Mouse (Mus musculus) hindbrain, embryonic 10.5 days (tissue): ENCODE measurements at regions not wholly inside any gene's neighbourhood (a gene's known extent, or its start where the extent isn't known, plus 50 kb on each side); places are given as distances from the start of the nearest gene placed in this dataset.
"Not testable (repeated sequence)": the region's sequence is repeated elsewhere in the genome, so short reads cannot be mapped to it uniquely, and the experiment has no call there.

Experiments used
- DNase-seq: peaks from one replicate; pipeline ENCODE4 v3.0.0-alpha.2; 2017; ENCODE audit warnings: low spot score
- H3K27ac ChIP-seq: fragments of 300-500 bp; sonication (generic); 2 replicates; pipeline ENCODE4 v1.5.1; 2016; ENCODE audit warnings: mild to moderate bottlenecking, moderate library complexity
- H3K27me3 ChIP-seq: fragments of 300-500 bp; sonication (generic); 2 replicates; pipeline ENCODE4 v1.6.1; 2016; ENCODE audit warnings: mild to moderate bottlenecking; ENCODE audit not compliant: poor library complexity, insufficient read depth, severe bottlenecking
- H3K36me3 ChIP-seq: fragments of 300-500 bp; sonication (generic); 2 replicates; pipeline ENCODE4 v1.6.1; 2016; ENCODE audit warnings: mild to moderate bottlenecking, moderate library complexity
- H3K4me1 ChIP-seq: fragments of 300-500 bp; sonication (generic); replicated peaks from 2 replicates; pipeline ENCODE4 v1.6.1; 2016; ENCODE audit warnings: mild to moderate bottlenecking
- H3K4me3 ChIP-seq: fragments of 300-500 bp; sonication (generic); 2 replicates; pipeline ENCODE4 v1.5.1; 2016; ENCODE audit warnings: mild to moderate bottlenecking, moderate library complexity
- H3K9me3 ChIP-seq: fragments of 300-500 bp; sonication (generic); 2 replicates; pipeline ENCODE4 v1.6.1; 2016; ENCODE audit warnings: mild to moderate bottlenecking, moderate library complexity
- whole genome bisulfite sequencing: fragments of 180-500 bp; shearing (Covaris S2); methylation state at CpG from one replicate; pipeline ENCODE4 v1.1.7; 2016; 5-methylcytosine and 5-hydroxymethylcytosine counted together

DNA sequence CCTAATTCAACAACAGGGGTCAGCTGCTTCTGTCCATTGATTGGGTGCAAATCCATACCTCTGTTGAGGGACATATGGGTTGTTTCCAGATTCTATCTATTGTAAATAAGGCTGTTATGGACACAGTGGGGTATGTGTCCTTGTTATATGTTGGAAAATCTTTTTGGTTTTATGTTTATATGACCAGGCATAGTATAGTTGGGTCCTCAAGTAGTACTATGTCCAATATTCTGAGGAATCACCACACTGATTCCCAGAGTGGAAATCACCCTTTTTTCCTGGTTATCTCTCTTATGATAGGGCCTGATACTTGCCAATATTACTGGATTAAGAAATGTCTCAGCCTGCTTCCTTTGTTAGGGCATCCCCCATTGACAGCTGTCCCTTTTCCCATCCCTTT lies 1471.0 kb downstream of the Kcnt2 start:
- peaks cover 10% of the 10 kb centered on the region; the same call in 1 of the 2 replicates for H3K4me1 ChIP-seq
- H3K4me3 ChIP-seq = no peak overlapping the region
- no peaks in the 10 kb centered on the region for H3K27me3 ChIP-seq
- H3K9me3 ChIP-seq = no peaks in the 10 kb centered on the region
- no peaks in the 10 kb centered on the region for H3K36me3 ChIP-seq
- DNase-seq = no peak
- H3K27ac ChIP-seq = no peak overlapping the region

DNA sequence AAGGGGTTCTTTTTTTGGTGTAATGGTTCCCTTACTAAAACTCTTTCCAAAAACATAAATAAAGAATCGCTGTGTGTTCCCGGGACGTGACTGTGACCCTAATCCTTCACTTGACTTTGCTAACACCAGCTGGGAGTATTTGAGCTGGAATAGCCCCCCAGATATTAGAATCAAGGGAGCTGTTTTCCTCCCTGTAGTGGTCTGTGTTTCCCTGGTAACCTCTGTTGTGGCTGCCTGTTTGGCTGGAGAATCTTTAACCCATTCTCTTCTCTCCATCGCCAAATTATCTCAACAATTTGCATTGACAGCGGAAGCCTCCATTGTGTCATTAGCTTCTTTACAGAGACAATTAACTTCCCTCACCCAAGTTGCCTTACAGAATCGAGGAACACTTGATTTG lies 1471.6 kb downstream of the Kcnt2 start:
- Histone ChIP-seq H3K27me3 (no peaks in the 10 kb centered on the region), H3K4me1 (peaks cover 10% of the 10 kb centered on the region; the same call in 1 of the 2 replicates), H3K4me3 (no peak overlapping the region), H3K36me3 (no peaks in the 10 kb centered on the region), H3K9me3 (no peaks in the 10 kb centered on the region), H3K27ac (no peak overlapping the region)
- no peak for DNase-seq
- 35% methylated on average over 6 of the region's 6 CpGs for WGBS

DNA sequence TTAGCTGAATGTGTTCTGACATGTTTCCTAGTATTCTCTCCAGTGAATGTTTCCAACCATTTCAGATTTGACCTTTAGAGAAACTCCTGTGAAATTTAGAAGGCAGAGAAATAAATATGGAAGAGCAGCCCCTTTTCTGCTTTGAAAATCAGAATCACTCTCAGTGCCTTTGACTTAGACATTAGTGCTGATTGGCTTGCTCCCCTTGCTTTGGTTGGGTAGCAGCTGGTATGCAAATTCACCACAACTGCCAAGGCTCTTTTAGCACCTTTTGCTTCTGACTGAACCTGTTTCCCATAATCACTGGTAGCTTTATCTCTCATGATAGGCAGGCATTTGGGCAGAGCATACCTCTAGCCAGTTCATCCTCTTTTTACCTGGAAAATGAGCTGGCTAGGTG lies 1495.3 kb downstream of the Kcnt2 start:
- Histone ChIP-seq H3K4me1 (no peaks in the 10 kb centered on the region), H3K4me3 (no peak overlapping the region), H3K27ac (no peak overlapping the region), H3K9me3 (no peaks in the 10 kb centered on the region), H3K27me3 (no peaks in the 10 kb centered on the region), H3K36me3 (no peaks in the 10 kb centered on the region)
- no peak for DNase-seq

DNA sequence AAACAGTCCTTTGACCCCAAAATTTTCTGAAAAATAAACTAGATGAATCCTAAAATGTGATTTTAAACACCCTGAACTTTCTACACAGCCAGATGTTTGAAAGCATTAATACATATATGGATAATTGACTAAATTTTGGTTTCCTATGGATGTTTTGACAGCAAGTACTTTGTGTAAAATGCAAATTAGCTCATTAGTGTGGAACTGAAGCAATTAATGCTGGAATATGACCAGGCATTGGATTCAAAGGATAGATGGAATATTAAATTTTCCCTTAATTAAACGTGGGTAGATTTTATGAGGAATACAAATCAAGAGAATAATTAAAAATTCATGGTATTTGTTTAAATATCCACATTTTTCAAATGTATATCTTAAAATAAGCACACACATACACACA lies 1530.1 kb downstream of the Kcnt2 start:
- DNase-seq = no peak
- Histone ChIP-seq H3K9me3 (no peaks in the 10 kb centered on the region), H3K4me1 (no peaks in the 10 kb centered on the region), H3K27ac (no peak overlapping the region), H3K4me3 (no peak overlapping the region), H3K36me3 (no peaks in the 10 kb centered on the region), H3K27me3 (no peaks in the 10 kb centered on the region)
- WGBS = 85% methylated on average over 1 of the region's 1 CpGs

DNA sequence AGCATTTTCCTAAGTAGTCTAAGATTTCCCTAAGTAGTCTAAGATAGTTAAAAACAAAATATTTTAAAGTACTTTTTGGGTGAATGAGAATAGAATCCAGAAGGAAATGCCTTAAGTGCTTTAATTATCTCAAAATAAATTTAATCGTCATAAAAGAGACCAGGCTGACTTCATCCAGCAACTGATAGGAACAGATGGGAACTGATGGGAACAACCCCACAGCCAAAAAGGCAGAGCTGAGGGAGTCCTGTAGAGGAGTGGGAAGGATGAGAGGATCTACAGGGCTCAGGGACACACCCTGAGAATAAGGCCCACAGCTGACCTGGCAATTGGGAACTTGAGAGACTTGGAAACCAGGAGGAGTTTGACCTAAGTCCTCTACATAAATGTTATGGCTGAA lies 1537.4 kb downstream of the Kcnt2 start:
- Histone ChIP-seq H3K4me1 (no peaks in the 10 kb centered on the region), H3K36me3 (no peaks in the 10 kb centered on the region), H3K4me3 (no peak overlapping the region), H3K9me3 (no peaks in the 10 kb centered on the region), H3K27me3 (no peaks in the 10 kb centered on the region), H3K27ac (no peak overlapping the region)
- DNase-seq = no peak
- WGBS = 85% methylated on average over 1 of the region's 1 CpGs

DNA sequence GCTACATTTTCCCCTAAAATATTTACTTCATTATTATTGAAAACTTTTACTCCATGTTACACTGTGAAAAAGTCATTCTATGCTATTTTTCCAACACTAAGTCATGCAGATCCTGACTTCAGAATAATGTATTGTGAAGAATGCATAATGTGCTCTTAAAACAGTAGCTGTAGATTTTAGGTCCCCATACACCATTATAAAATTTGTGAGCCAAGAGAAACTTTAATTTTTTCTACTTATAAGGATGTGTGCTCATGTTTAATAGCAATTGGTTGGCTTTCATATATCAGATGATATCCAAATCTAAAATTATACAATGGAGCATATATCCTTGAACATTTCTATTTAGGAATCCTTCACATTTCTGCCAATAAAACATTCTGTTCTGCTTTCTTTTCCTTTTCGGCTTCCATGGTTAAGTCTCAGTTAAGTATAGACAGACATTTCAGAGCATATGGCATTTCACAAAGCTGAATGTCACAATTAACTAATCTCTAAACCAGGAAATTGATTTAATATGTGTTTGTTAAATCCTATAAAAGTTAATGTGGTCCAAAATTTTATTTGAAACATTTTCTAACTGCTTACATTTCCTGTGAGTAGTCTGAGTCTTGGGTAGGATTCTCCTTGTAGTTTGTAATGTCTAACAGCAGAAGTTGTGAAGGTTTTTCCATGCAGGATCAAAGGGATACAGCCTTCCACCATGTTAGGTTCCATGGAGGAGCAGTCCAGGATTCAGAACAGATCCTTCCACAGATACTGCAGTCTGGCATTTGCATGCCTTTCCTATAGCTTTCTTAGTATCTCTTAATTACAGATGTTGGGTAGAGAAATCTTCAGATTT lies 1567.6 kb downstream of the Kcnt2 start:
- Histone ChIP-seq H3K9me3 (no peaks in the 10 kb centered on the region), H3K36me3 (no peaks in the 10 kb centered on the region), H3K27ac (no peak overlapping the region), H3K4me3 (no peak overlapping the region), H3K27me3 (no peaks in the 10 kb centered on the region), H3K4me1 (no peaks in the 10 kb centered on the region)
- no peak for DNase-seq
- 92% methylated on average over 1 of the region's 1 CpGs for WGBS

DNA sequence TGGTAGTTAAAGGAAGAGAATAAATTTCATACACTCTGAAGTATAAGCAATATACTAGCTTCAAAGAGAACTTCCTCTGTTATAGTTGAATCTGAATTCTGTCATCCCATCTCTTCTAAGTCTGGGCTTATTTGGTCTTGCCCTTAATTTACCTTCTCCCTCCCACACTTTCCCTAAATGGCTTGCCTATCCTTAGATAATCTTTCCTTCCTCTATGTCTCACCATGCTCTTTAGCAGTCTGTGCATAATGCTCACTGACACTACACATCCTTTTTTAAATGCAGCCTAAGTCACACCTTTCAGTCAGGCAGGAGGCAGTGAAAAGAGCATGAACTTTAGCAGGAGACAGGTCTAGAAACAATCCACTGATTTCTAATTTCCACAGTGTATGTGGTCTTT lies 1585.5 kb downstream of the Kcnt2 start:
- no peak overlapping the region for H3K4me3 ChIP-seq
- H3K9me3 ChIP-seq = no peaks in the 10 kb centered on the region
- no peaks in the 10 kb centered on the region for H3K27me3 ChIP-seq
- no peak overlapping the region for H3K27ac ChIP-seq
- no peak for DNase-seq
- H3K36me3 ChIP-seq = no peaks in the 10 kb centered on the region
- H3K4me1 ChIP-seq = no peaks in the 10 kb centered on the region

DNA sequence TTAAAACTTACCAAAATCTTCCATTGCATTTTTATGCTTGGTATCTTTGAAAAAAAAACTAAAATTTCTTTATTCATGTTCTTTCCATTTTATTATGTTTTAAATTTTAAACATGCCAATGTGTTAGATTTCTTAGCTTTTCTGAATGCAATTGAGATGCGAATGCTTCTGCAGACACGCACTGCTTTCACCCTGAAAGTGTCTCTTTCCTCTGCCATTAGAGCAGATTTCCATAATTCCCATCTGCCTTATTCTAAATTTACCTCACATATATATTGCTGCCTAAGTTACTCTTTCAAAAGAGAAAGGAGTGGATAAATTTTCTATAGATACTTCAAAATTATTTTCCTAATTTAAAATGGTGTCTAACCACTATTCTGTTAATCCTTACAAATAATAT lies 1596.6 kb downstream of the Kcnt2 start:
- Histone ChIP-seq H3K27me3 (no peaks in the 10 kb centered on the region), H3K4me1 (no peaks in the 10 kb centered on the region), H3K9me3 (no peaks in the 10 kb centered on the region), H3K27ac (no peak overlapping the region), H3K36me3 (no peaks in the 10 kb centered on the region), H3K4me3 (no peak overlapping the region)
- WGBS = 95% methylated on average over 2 of the region's 2 CpGs
- no peak for DNase-seq

DNA sequence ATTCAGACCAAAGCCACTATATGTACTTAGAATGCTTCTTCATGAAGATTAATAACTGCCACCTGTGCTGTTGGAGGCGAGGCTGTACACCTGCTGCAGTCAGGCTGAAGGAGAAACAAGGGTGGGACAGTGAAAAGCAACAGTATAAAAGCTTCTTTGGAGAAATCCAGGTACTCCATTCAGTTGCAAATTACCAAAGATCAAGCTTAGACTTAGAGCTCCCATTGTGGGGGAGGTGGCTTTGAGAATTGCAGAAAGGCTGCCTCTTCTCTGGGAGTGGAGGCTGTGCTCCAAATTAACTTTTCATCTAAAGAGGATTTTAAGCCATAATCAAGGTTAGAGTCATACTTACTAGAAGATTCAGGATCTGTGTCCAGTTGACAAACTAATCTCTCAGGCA lies 1607.9 kb downstream of the Kcnt2 start:
- not testable (repeated sequence) for H3K9me3 ChIP-seq, H3K4me3 ChIP-seq, H3K4me1 ChIP-seq, H3K27ac ChIP-seq, DNase-seq, H3K27me3 ChIP-seq, H3K36me3 ChIP-seq
- 89% methylated on average over 1 of the region's 1 CpGs for WGBS

DNA sequence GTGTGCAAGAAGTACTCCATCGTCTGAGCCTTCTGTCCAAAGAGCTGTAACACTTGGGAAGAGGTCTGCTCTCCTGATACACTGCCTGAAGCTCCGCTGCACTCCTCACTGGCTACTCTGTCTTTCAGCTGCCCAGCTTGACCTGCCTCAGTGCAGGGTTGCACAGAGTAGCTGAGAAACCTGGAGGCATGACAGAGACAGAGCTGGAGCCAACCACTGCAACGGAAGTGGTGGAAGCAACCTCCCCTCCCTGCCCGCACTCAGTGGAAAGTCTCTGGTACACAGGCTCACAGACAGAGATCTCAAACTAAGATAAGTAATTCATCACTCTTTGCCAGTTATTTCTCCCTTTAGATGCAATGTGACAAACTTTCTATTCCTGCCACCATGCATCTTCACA lies 1638.4 kb downstream of the Kcnt2 start:
- Histone ChIP-seq H3K9me3 (no peaks in the 10 kb centered on the region), H3K36me3 (no peaks in the 10 kb centered on the region), H3K4me1 (no peaks in the 10 kb centered on the region), H3K27ac (no peak overlapping the region), H3K4me3 (no peak overlapping the region), H3K27me3 (no peaks in the 10 kb centered on the region)
- 87% methylated on average over 4 of the region's 4 CpGs for WGBS
- no peak for DNase-seq

DNA sequence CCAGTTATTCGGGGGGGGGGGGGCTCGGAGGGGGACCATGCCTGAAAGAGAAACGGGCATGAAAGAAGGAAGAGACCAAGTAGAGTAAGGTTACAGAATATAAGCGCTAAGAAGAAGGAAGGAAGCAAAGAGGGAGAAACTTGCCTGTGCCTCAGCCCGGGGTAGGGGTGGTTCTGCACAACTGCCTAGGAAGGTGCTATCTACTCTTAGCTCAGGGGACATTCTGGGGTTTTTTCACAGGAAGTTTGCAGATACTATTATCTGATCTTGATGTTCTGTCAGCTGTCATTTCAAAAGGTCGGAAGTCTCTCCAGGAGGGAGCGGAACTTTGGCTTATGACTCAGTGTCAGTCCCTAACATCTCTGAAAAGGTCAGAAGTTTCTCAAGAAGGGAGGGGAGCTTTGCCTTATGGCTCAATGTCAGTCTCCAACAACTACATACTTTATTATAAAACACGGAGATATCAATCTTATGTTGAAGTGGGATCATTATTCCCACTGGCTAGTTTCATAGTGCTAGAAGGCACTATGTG lies 1652.0 kb downstream of the Kcnt2 start:
- WGBS = 82% methylated on average over 8 of the region's 8 CpGs
- no peak overlapping the region for H3K4me3 ChIP-seq
- H3K27ac ChIP-seq = no peak overlapping the region
- H3K4me1 ChIP-seq = no peaks in the 10 kb centered on the region
- H3K36me3 ChIP-seq = no peaks in the 10 kb centered on the region
- no peaks in the 10 kb centered on the region for H3K9me3 ChIP-seq
- H3K27me3 ChIP-seq = no peaks in the 10 kb centered on the region
- DNase-seq = no peak

DNA sequence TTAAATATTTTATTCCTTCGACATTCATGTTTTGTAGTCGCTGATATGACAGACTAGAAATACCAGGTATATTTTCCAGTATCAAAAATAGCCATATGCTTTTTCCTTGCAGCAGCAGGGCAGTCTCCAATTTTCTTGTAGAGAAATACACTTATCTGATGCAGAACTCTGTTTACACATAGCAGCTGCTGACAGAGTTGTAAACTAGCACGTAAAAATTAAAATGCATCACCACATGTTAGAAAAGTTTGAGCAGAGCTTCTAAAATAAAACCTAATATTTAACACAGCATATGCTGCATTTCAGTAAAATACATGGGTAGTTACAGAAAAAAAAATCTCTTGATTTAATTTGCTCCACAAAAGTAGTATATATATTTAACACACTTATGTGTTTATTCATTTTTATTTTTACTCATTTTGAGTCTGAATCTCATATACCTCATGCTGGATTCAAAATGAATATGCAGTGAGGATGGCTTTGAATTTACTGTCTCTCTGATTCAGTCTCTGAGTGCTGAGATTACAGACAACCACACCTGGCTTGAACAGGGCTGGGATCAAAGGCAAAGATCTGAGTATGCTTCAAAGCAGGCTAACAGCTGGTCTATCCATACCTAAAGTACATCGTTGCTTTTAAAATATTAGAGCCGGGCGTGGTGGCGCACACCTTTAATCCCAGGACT lies 1665.9 kb downstream of the Kcnt2 start:
- H3K36me3 ChIP-seq = no peaks in the 10 kb centered on the region
- no peak overlapping the region for H3K4me3 ChIP-seq
- WGBS = 92% methylated on average over 7 of the region's 7 CpGs
- DNase-seq = no peak
- no peak overlapping the region for H3K27ac ChIP-seq
- H3K27me3 ChIP-seq = no peaks in the 10 kb centered on the region
- no peaks in the 10 kb centered on the region for H3K9me3 ChIP-seq
- H3K4me1 ChIP-seq = no peaks in the 10 kb centered on the region

DNA sequence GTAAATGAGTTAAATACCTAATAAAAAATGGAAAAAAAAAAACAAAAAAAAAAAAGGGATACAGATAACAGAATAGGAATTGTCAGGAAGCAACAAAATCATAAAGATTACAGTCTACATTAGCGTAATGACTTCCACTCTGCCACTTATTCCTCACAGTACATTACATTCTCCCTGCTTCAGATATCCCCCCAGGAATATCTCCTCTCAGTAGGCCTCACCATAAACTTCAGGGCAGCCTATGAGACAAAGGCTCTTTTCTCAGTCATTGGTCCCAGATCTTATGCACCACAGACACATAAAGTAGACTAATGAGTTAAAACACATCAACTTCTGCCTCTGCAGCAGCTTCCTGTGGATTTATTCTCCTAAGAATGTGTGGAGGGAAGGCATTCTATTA lies 1680.2 kb downstream of the Kcnt2 start:
- Histone ChIP-seq H3K4me1 (no peaks in the 10 kb centered on the region), H3K4me3 (no peak overlapping the region), H3K27ac (no peak overlapping the region), H3K9me3 (no peaks in the 10 kb centered on the region), H3K27me3 (no peaks in the 10 kb centered on the region), H3K36me3 (no peaks in the 10 kb centered on the region)
- no peak for DNase-seq
- WGBS = 94% methylated on average over 1 of the region's 1 CpGs
